Mouse (Mus musculus) C2C12 (cell line): ENCODE data around the gene Rab3gap1. TPM values are rescaled to one million over a fixed set of nuclear protein-coding genes. Genes with fewer than 3 reads are reported as not detected.
A peak's percentile ranks its signal among the peaks of the same experiment; 100 is the strongest.

Source experiments
- H3K27me3 ChIP-seq: one replicate; pipeline ENCODE4 v1.6.1; 2011; ENCODE audit not compliant: control insufficient read depth, insufficient read depth, insufficient read length
- H3K36me3 ChIP-seq: one replicate; pipeline ENCODE4 v1.6.1; 2011; ENCODE audit not compliant: control insufficient read depth, insufficient read depth
- H3K4me3 ChIP-seq: one replicate; pipeline ENCODE4 v1.5.1; 2011; ENCODE audit warnings: mild to moderate bottlenecking, control low read depth; ENCODE audit not compliant: poor library complexity, insufficient read depth, severe bottlenecking
- H3K79me2 ChIP-seq: one replicate; pipeline ENCODE4 v1.6.1; 2011; ENCODE audit not compliant: control insufficient read depth, insufficient read depth
- H3K79me3 ChIP-seq: one replicate; pipeline ENCODE4 v1.6.1; 2011; ENCODE audit warnings: low read depth, control low read depth
- H3ac ChIP-seq: one replicate; pipeline ENCODE3; 2011; ENCODE audit warnings: low read depth; ENCODE audit not compliant: control insufficient read depth, insufficient read length
- CEBPB ChIP-seq: IDR thresholded peaks from one replicate; pipeline ENCODE4 v1.6.1; 2011; ENCODE audit warnings: low read depth, mild to moderate bottlenecking, control low read depth, moderate library complexity
- CTCF ChIP-seq: IDR thresholded peaks from one replicate; pipeline ENCODE4 v1.5.1; 2011; ENCODE audit not compliant: control insufficient read depth, insufficient read depth, insufficient read length
- FOSL1 ChIP-seq: IDR thresholded peaks from one replicate; pipeline ENCODE4 v1.8.0; 2011; ENCODE audit warnings: mild to moderate bottlenecking, low read length; ENCODE audit not compliant: poor library complexity, insufficient read depth, severe bottlenecking
- MAX ChIP-seq: IDR thresholded peaks from one replicate; pipeline ENCODE4 v1.6.1; 2011; ENCODE audit warnings: mild to moderate bottlenecking, control low read depth
- MYOD1 ChIP-seq: IDR thresholded peaks from one replicate; pipeline ENCODE4 v1.6.1; 2011; ENCODE audit warnings: low read depth; ENCODE audit not compliant: control insufficient read depth, insufficient read length
- MYOG ChIP-seq: IDR thresholded peaks from one replicate; pipeline ENCODE4 v1.6.1; 2011; ENCODE audit not compliant: control insufficient read depth, insufficient read length; ENCODE audit errors: extremely low read depth
- USF1 ChIP-seq: IDR thresholded peaks from one replicate; pipeline ENCODE4 v1.6.1; 2011; ENCODE audit warnings: low read depth, mild to moderate bottlenecking, control low read depth, moderate library complexity
- long read RNA-seq, 2 experiments: library from polyadenylated mRNA; unstranded; transcript quantifications; one replicate each; pipeline ENCODE4 v2.0.0; 2019 to 2020
- polyA plus RNA-seq: library from polyadenylated mRNA; unstranded; fragments of >200 nt; fragmentation: generic; extraction: Trizol; gene quantifications from one replicate; pipeline ENCODE4 v1.2.1, GENCODE M21; 2012; ENCODE audit warnings: missing spikeins

Rab3gap1 gene
- 14.0 TPM for polyA plus RNA-seq
- long read RNA-seq, experiment 1, full-length matches to known transcripts: 17 of 25 reads
- long read RNA-seq, experiment 1, partial matches to known transcripts: 6 of 25 reads
- long read RNA-seq, experiment 1, other reads (novel, unspliced or antisense): 2 of 25 reads
- long read RNA-seq, experiment 2, full-length matches to known transcripts: 213 of 268 reads
- long read RNA-seq, experiment 2, partial matches to known transcripts: 23 of 268 reads
- long read RNA-seq, experiment 2, other reads (novel, unspliced or antisense): 32 of 268 reads

GRCm38 (mm10) chr1:127868300-127869261 lies at the start of gene Rab3gap1:
TSS of gene Rab3gap1 (plus strand) at chr1:127868773.
- Histone ChIP-seq H3ac (peak within 1 kb of the TSS; percentile 62), H3K4me3 (peak within 1 kb of the TSS; percentile 74), H3K79me2 (peaks cover 32% of the 10 kb centered on the region), H3K36me3 (peaks cover 13% of the 10 kb centered on the region), H3K79me3 (peaks cover 17% of the 10 kb centered on the region), H3K27me3 (no peaks in the 10 kb centered on the region)
- TF ChIP-seq CEBPB: no peak
- no peak for TF ChIP-seq FOSL1
- no peak for TF ChIP-seq MYOG
- TF ChIP-seq MAX: no peak
- no peak for TF ChIP-seq USF1
- no peak for TF ChIP-seq MYOD1
- no peak for TF ChIP-seq CTCF

- Histone ChIP-seq H3K79me2 (no peaks in the 10 kb centered on the region), H3K27me3 (no peaks in the 10 kb centered on the region), H3K36me3 (no peaks in the 10 kb centered on the region), H3ac (no peak overlapping the region), H3K79me3 (no peaks in the 10 kb centered on the region), H3K4me3 (no peak overlapping the region)
- no peak for TF ChIP-seq FOSL1
Measured at GRCm38 (mm10) chr1:127827325-127827724, 41.2 kb upstream of the Rab3gap1 start.

- TF ChIP-seq CTCF (no peak), CEBPB (no peak), USF1 (no peak), MAX (no peak), FOSL1 (no peak), MYOD1 (no peak), MYOG (no peak)
- Histone ChIP-seq H3K4me3 (no peak overlapping the region), H3K36me3 (no peaks in the 10 kb centered on the region), H3K27me3 (no peaks in the 10 kb centered on the region), H3ac (no peak overlapping the region), H3K79me3 (no peaks in the 10 kb centered on the region), H3K79me2 (no peaks in the 10 kb centered on the region)
Measured at GRCm38 (mm10) chr1:127830215-127830921, 38.2 kb upstream of the Rab3gap1 start.

GRCm38 (mm10) chr1:127833714-127834113 lies 34.9 kb upstream of the Rab3gap1 start:
- no peaks in the 10 kb centered on the region for H3K27me3 ChIP-seq
- no peak overlapping the region for H3ac ChIP-seq
- H3K79me3 ChIP-seq: no peaks in the 10 kb centered on the region
- H3K36me3 ChIP-seq: no peaks in the 10 kb centered on the region
- no peak for TF ChIP-seq USF1
- no peak for TF ChIP-seq CTCF
- TF ChIP-seq MAX: no peak
- TF ChIP-seq MYOD1: no peak
- TF ChIP-seq CEBPB: no peak
- TF ChIP-seq MYOG: no peak
- no peak for TF ChIP-seq FOSL1
- H3K4me3 ChIP-seq: no peak overlapping the region
- no peaks in the 10 kb centered on the region for H3K79me2 ChIP-seq

- H3K79me3 ChIP-seq: no peaks in the 10 kb centered on the region
- H3K36me3 ChIP-seq: no peaks in the 10 kb centered on the region
- TF ChIP-seq CTCF (no peak), MYOD1 (no peak), USF1 (no peak), FOSL1 (no peak), CEBPB (no peak), MYOG (no peak), MAX (no peak)
- H3K4me3 ChIP-seq: no peak overlapping the region
- no peak overlapping the region for H3ac ChIP-seq
- H3K79me2 ChIP-seq: no peaks in the 10 kb centered on the region
- H3K27me3 ChIP-seq: no peaks in the 10 kb centered on the region
Measured at GRCm38 (mm10) chr1:127834202-127834601, 34.4 kb upstream of the Rab3gap1 start.
